Mouse (Mus musculus) lung, adult 2 months (tissue): ENCODE results near the gene Golm1.

Experiments
- CTCF ChIP-seq: fragments of 200-500 bp; IDR thresholded peaks from 2 replicates; pipeline ENCODE4 v1.5.1; 2011; ENCODE audit warnings: mild to moderate bottlenecking, low read length, control low read depth; ENCODE audit not compliant: insufficient read depth
- POLR2A ChIP-seq: fragments of 200-500 bp; IDR thresholded peaks from 2 replicates; pipeline ENCODE4 v1.6.1; 2011; ENCODE audit warnings: low read depth, mild to moderate bottlenecking, control low read depth, low read length, borderline replicate concordance; ENCODE audit errors: extremely low read depth

GRCm38 (mm10) chr13:59656975-59657388 lies 18.6 kb downstream of the Golm1 start:
- TF ChIP-seq POLR2A (no peak), CTCF (no peak)
